Mouse (Mus musculus): ENCODE results near the gene Kmt5a. TPM values are rescaled to one million over a fixed set of nuclear protein-coding genes. Genes with fewer than 3 reads are reported as not detected.
"Not testable (repeated sequence)": the region's sequence is repeated elsewhere in the genome, so short reads cannot be mapped to it uniquely, and the experiment has no call there.

The Kmt5a gene
- polyA plus RNA-seq, 1 experiment from 2014 or later: 43.4 TPM

DNA sequence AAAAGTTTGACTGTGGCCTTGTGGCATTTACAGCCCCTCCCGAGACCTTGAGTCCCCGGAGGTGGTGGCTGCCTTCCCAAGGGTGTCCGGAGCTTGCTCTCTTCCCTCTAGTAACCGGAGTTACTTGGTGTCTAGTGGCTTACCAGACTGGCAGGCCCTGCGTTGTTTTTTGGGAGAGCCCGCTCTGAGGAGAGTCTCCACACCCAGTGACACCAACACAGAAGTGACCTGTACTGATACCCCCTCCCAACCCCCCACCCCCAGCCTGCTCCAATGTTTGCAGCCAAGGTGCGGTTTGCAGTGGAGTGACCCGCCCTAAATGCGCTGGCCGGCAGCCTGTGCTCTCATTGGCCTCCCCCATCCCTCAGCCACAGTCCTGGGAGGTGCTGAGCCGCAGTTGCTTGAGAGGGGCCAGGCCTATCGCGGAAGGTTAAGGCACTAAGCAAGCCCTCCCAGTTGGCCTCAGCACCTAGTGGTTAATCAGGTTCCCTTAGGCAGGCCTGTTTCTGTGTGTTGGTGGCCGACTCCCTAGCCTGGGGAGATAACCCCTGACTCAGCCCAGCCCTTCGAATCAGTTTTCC is 6.7 kb downstream of the Kmt5a start:
- Histone ChIP-seq H3K4me1 (peaks cover 43% of the 10 kb centered on the region), H3K9me3 (no peaks in the 10 kb centered on the region), H3K27ac (peak overlapping the region; percentile 90), H3K9ac (peak overlapping the region; percentile 92), H3K27me3 (no peaks in the 10 kb centered on the region), H3K36me3 (peaks cover 42% of the 10 kb centered on the region), H3K4me2 (peak overlapping the region; percentile 86), H3K4me3 (peak overlapping the region; percentile 87)
- 3% methylated on average over 15 of the region's 15 CpGs for WGBS
- 0 out of 2 replicates have a peak, but pooled peaks have one; percentile 7 for ATAC-seq (ENCODE audit: insufficient number of reproducible peaks, insufficient read depth, low FRiP score, low TSS enrichment, low read depth)

DNA sequence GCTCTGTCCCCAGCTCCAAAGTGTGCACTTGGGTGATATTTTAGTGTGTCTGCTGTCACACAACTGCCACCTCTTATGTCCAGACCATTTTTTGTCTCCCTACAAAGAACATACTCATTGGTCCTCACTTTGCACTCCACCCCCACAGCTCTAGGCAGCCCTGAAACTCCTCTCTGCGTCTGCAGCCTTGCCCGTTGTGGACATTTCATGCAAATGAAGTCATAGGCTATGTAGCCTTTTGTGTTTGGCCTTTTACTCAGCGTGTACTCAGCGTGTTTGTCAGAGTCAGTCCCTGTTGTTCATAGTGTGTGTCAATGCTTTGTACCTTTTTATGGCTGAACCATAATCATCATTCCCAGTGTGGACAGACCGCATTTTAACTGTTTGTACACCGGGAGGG is 9.8 kb downstream of the Kmt5a start:
- Histone ChIP-seq H3K36me3 (peaks cover 70% of the 10 kb centered on the region), H3K27ac (peak overlapping the region; percentile 78), H3K4me1 (peaks cover 55% of the 10 kb centered on the region), H3K9me3 (no peaks in the 10 kb centered on the region), H3K4me2 (peak overlapping the region; percentile 26), H3K27me3 (no peaks in the 10 kb centered on the region), H3K4me3 (peak overlapping the region; percentile 16), H3K9ac (peak overlapping the region; percentile 41)
- 38% methylated on average over 6 of the region's 6 CpGs for WGBS
- no peak for ATAC-seq (ENCODE audit: insufficient number of reproducible peaks, insufficient read depth, low FRiP score, low TSS enrichment, low read depth)

GRCm38 (mm10) chr5:124450051-124450450 is 10.3 kb downstream of the Kmt5a start:
- H3K27ac ChIP-seq: peak overlapping the region; percentile 78
- peaks cover 75% of the 10 kb centered on the region for H3K36me3 ChIP-seq
- WGBS: 82% methylated on average over 7 of the region's 7 CpGs
- H3K9ac ChIP-seq: 0 out of 2 replicates have a peak overlapping the region, but pooled peaks have one; percentile 47
- no peak for ATAC-seq (ENCODE audit: insufficient number of reproducible peaks, insufficient read depth, low FRiP score, low TSS enrichment, low read depth)
- H3K4me1 ChIP-seq: peaks cover 50% of the 10 kb centered on the region
- no peaks in the 10 kb centered on the region for H3K9me3 ChIP-seq
- no peaks in the 10 kb centered on the region for H3K27me3 ChIP-seq
- H3K4me3 ChIP-seq: no peak overlapping the region
- no peak overlapping the region; the same call in 1 of the 2 replicates for H3K4me2 ChIP-seq

DNA sequence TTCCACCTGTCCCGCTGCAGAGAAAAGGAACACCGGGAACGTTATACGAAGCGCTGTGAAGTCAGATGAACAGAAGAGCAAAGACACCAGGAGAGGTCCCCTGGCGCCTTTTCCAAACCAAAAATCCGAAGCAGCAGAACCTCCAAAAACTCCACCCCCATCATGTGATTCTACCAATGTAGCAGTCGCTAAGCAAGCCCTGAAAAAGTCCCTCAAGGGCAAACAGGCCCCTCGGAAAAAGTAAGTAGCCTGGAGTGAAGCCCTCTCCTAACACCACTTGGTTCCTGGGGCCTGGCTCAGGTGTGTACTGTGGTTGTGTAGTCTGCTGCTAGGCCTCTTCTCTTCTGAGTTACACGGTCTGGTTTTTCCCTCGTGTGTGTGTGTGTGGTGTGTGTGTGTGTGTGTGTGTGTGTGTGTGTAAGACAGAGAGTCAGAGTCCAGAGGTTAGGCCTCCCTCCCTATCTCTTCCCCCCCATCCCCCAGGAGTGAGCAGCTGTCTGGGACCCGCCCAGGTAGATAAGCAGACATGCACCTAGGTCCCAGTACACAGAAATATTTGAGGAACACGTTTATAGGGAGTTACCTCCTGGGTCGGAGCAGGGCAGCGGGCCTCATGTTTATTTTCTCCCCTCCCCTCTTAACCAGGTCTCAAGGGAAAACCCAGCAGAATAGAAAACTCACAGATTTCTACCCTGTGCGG is 11.1 kb downstream of the Kmt5a start:
- Histone ChIP-seq H3K4me2 (no peak overlapping the region; the same call in 1 of the 2 replicates), H3K27ac (peak overlapping the region; percentile 45; the same call in 1 of the 2 replicates), H3K4me1 (peaks cover 50% of the 10 kb centered on the region), H3K4me3 (no peak overlapping the region), H3K9ac (no peak overlapping the region), H3K9me3 (no peaks in the 10 kb centered on the region), H3K36me3 (peaks cover 82% of the 10 kb centered on the region), H3K27me3 (no peaks in the 10 kb centered on the region)
- ATAC-seq (ENCODE audit: insufficient number of reproducible peaks, insufficient read depth, low FRiP score, low TSS enrichment, low read depth): no peak
- 83% methylated on average over 16 of the region's 16 CpGs for WGBS

- H3K4me3 ChIP-seq: no peak overlapping the region; the same call in 1 of the 2 replicates
- WGBS: 83% methylated on average over 15 of the region's 15 CpGs
- ATAC-seq (ENCODE audit: insufficient number of reproducible peaks, insufficient read depth, low FRiP score, low TSS enrichment, low read depth): no peak
- no peaks in the 10 kb centered on the region for H3K27me3 ChIP-seq
- H3K9me3 ChIP-seq: no peaks in the 10 kb centered on the region
- no peak overlapping the region for H3K4me2 ChIP-seq
- H3K9ac ChIP-seq: no peak overlapping the region
- H3K4me1 ChIP-seq: peaks cover 38% of the 10 kb centered on the region
- H3K27ac ChIP-seq: peak overlapping the region; percentile 22; the same call in 1 of the 2 replicates
- peaks cover 94% of the 10 kb centered on the region for H3K36me3 ChIP-seq
Measured at GRCm38 (mm10) chr5:124452494-124453228, 12.9 kb downstream of the Kmt5a start.

GRCm38 (mm10) chr5:124453339-124454081 is 13.8 kb downstream of the Kmt5a start:
- Histone ChIP-seq H3K4me1 (peaks cover 32% of the 10 kb centered on the region), H3K27me3 (no peaks in the 10 kb centered on the region), H3K4me2 (no peak overlapping the region), H3K9me3 (no peaks in the 10 kb centered on the region), H3K36me3 (peaks cover 96% of the 10 kb centered on the region), H3K9ac (no peak overlapping the region), H3K27ac (peak overlapping the region; percentile 22; the same call in 1 of the 2 replicates), H3K4me3 (no peak overlapping the region)
- 84% methylated on average over 13 of the region's 13 CpGs for WGBS
- no peak for ATAC-seq (ENCODE audit: insufficient number of reproducible peaks, insufficient read depth, low FRiP score, low TSS enrichment, low read depth)

GRCm38 (mm10) chr5:124454082-124454419 is 14.3 kb downstream of the Kmt5a start:
- Histone ChIP-seq H3K9me3 (no peaks in the 10 kb centered on the region), H3K27ac (no peak overlapping the region), H3K4me2 (no peak overlapping the region), H3K4me3 (no peak overlapping the region), H3K36me3 (peaks cover 96% of the 10 kb centered on the region), H3K9ac (no peak overlapping the region), H3K27me3 (no peaks in the 10 kb centered on the region), H3K4me1 (peaks cover 26% of the 10 kb centered on the region)
- ATAC-seq (ENCODE audit: insufficient number of reproducible peaks, insufficient read depth, low FRiP score, low TSS enrichment, low read depth): no peak
- WGBS: 90% methylated on average over 1 of the region's 1 CpGs

DNA sequence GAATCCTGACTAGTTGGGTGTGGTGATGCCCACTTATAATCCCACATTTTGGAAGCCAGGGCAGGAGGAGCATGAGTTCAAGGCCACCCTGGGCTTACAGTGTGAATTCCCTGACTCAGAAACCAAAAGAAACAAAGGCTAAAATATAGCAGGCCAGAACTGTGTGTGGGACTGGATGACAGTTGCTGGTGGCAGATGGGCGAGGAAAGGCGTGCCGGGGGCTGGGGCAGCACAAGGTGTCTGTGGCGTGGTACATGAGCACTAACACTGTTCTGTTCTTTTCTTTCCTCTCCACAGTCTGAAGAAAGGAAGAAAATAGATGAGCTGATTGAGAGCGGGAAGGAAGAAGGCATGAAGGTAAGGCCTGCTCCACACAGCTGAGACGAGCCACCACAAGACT is 17.0 kb downstream of the Kmt5a start:
- H3K9ac ChIP-seq: no peak overlapping the region
- peaks cover 93% of the 10 kb centered on the region for H3K36me3 ChIP-seq
- H3K9me3 ChIP-seq: no peaks in the 10 kb centered on the region
- ATAC-seq (ENCODE audit: insufficient number of reproducible peaks, insufficient read depth, low FRiP score, low TSS enrichment, low read depth): no peak
- no peaks in the 10 kb centered on the region for H3K27me3 ChIP-seq
- H3K4me1 ChIP-seq: peaks cover 13% of the 10 kb centered on the region; the same call in 1 of the 2 replicates
- no peak overlapping the region for H3K27ac ChIP-seq
- H3K4me2 ChIP-seq: no peak overlapping the region
- no peak overlapping the region for H3K4me3 ChIP-seq
- WGBS: 97% methylated on average over 6 of the region's 6 CpGs

DNA sequence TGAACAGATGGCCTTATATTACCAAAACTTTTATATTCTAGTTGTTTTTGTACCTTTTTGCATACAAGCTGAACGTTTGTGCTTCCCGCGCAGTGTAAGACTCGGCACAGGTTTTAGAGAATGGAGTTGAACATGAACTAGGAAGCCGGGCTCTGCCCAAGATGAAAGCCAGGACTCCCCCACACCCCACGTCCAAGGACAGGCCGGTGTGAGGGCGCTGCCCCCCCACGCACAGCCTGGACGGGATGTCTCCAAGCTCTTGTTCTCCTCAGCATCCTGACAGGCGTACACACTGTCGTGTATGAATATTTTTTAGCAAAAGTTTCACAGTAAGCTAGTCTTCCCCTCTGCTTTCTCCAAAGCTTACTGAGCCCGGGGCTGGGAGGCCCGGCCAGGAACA is 21.2 kb downstream of the Kmt5a start:
- H3K4me1 ChIP-seq; H3K4me3 ChIP-seq; H3K9ac ChIP-seq; H3K27ac ChIP-seq; ATAC-seq (ENCODE audit: insufficient number of reproducible peaks, insufficient read depth, low FRiP score, low TSS enrichment, low read depth); H3K9me3 ChIP-seq; H3K4me2 ChIP-seq; H3K27me3 ChIP-seq: not testable (repeated sequence)
- WGBS: 92% methylated on average over 14 of the region's 14 CpGs
- peaks cover 84% of the 10 kb centered on the region for H3K36me3 ChIP-seq

GRCm38 (mm10) chr5:124462297-124463025 is 22.7 kb downstream of the Kmt5a start:
- H3K4me3 ChIP-seq: no peak overlapping the region
- H3K9me3 ChIP-seq: no peaks in the 10 kb centered on the region
- peaks cover 81% of the 10 kb centered on the region for H3K36me3 ChIP-seq
- WGBS: 85% methylated on average over 8 of the region's 8 CpGs
- no peak overlapping the region for H3K4me2 ChIP-seq
- H3K9ac ChIP-seq: no peak overlapping the region
- H3K4me1 ChIP-seq: no peaks in the 10 kb centered on the region
- no peaks in the 10 kb centered on the region for H3K27me3 ChIP-seq
- no peak overlapping the region for H3K27ac ChIP-seq
- ATAC-seq (ENCODE audit: insufficient number of reproducible peaks, insufficient read depth, low FRiP score, low TSS enrichment, low read depth): no peak

DNA sequence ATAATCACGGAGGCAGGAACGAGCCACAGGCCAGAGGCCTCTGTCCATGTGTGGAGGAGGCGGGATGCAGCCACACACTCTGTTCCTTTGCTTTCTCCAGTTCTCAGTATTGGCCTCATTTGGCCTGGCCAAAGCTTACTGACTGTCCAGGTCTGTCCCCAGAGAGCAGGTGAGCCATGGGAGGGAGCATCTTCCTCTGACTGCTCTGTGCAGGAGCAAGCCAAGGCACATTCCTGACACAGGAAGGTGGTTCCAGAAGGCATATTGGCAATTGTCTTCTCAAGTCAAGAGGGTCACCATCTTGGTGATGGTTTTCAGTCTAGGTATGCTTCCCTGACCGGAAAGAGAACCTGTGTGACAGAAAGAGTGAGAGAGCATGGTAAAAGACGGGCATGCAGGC is 23.7 kb downstream of the Kmt5a start:
- WGBS: 91% methylated on average over 5 of the region's 5 CpGs
- peaks cover 81% of the 10 kb centered on the region for H3K36me3 ChIP-seq
- no peak for ATAC-seq (ENCODE audit: insufficient number of reproducible peaks, insufficient read depth, low FRiP score, low TSS enrichment, low read depth)

More for the DNA sequence above, 23.7 kb downstream of the Kmt5a start:
- no peak overlapping the region for H3K4me2 ChIP-seq
- no peaks in the 10 kb centered on the region for H3K27me3 ChIP-seq
- H3K27ac ChIP-seq: no peak overlapping the region
- no peaks in the 10 kb centered on the region for H3K4me1 ChIP-seq
- H3K9me3 ChIP-seq: no peaks in the 10 kb centered on the region
- H3K9ac ChIP-seq: no peak overlapping the region
- no peak overlapping the region for H3K4me3 ChIP-seq
